Mouse (Mus musculus): Measurements from ENCODE around the gene Dock9.

Dock9 gene

GRCm38 (mm10) chr14:121791935-121792334 lies 5.7 kb downstream of the Dock9 start:
- no peak for DNase-seq (ENCODE audit: low spot score in 2 of 2)

GRCm38 (mm10) chr14:121791112-121791511 lies 6.5 kb downstream of the Dock9 start:
- no peak for DNase-seq (ENCODE audit: low spot score in 2 of 2)

- DNase-seq (ENCODE audit: low spot score in 2 of 2), result no peak
These were observed 8.4 kb downstream of the Dock9 start for GRCm38 (mm10) chr14:121789273-121789672.

GRCm38 (mm10) chr14:121788451-121788850 lies 9.2 kb downstream of the Dock9 start:
- no peak for DNase-seq (ENCODE audit: low spot score in 2 of 2)

GRCm38 (mm10) chr14:121787430-121787829 lies 10.2 kb downstream of the Dock9 start:
- DNase-seq (ENCODE audit: low spot score in 2 of 2), result no peak

GRCm38 (mm10) chr14:121786900-121787299 lies 10.7 kb downstream of the Dock9 start:
- DNase-seq (ENCODE audit: low spot score in 2 of 2), result no peak

- DNase-seq (ENCODE audit: low spot score in 2 of 2), result no peak
These were observed 12.2 kb downstream of the Dock9 start for GRCm38 (mm10) chr14:121785394-121785793.

- peak; percentile 75 to 88 for DNase-seq (ENCODE audit: low spot score in 2 of 2)
These were observed 16.6 kb downstream of the Dock9 start for GRCm38 (mm10) chr14:121780942-121781531.

- DNase-seq (ENCODE audit: low spot score in 2 of 2), result no peak
These were observed 17.3 kb downstream of the Dock9 start for GRCm38 (mm10) chr14:121780144-121780913.

- no peak for DNase-seq (ENCODE audit: low spot score in 2 of 2)
These were observed 18.0 kb downstream of the Dock9 start for GRCm38 (mm10) chr14:121779620-121780019.

GRCm38 (mm10) chr14:121777279-121777831 lies 20.3 kb downstream of the Dock9 start:
- no peak for DNase-seq (ENCODE audit: low spot score in 2 of 2)

- no peak for DNase-seq (ENCODE audit: low spot score in 2 of 2)
These were observed 20.9 kb downstream of the Dock9 start for GRCm38 (mm10) chr14:121776749-121777148.

- DNase-seq (ENCODE audit: low spot score in 2 of 2), result no peak
These were observed 35.6 kb downstream of the Dock9 start for GRCm38 (mm10) chr14:121762021-121762452.

GRCm38 (mm10) chr14:121760403-121760802 lies 37.2 kb downstream of the Dock9 start:
- no peak for DNase-seq (ENCODE audit: low spot score in 2 of 2)

- DNase-seq (ENCODE audit: low spot score in 2 of 2), result peak; percentile 19 to 38
These were observed 43.5 kb downstream of the Dock9 start for GRCm38 (mm10) chr14:121754110-121754509.

- DNase-seq (ENCODE audit: low spot score in 2 of 2), result peak; percentile 13 to 30
These were observed 44.8 kb downstream of the Dock9 start for GRCm38 (mm10) chr14:121752686-121753426.

GRCm38 (mm10) chr14:121749606-121750005 lies 48.0 kb downstream of the Dock9 start:
- no peak for DNase-seq (ENCODE audit: low spot score in 2 of 2)

- no peak for DNase-seq (ENCODE audit: low spot score in 2 of 2)
These were observed 48.6 kb downstream of the Dock9 start for GRCm38 (mm10) chr14:121749084-121749483.

- DNase-seq (ENCODE audit: low spot score in 2 of 2), result no peak
These were observed 50.3 kb downstream of the Dock9 start for GRCm38 (mm10) chr14:121747360-121747759.

- no peak for DNase-seq (ENCODE audit: low spot score in 2 of 2)
These were observed 53.7 kb downstream of the Dock9 start for GRCm38 (mm10) chr14:121743787-121744417.
